Mouse (Mus musculus) limb, embryonic 14.5 days (tissue): ENCODE measurements around the gene I830077J02Rik. TPM values are rescaled to one million over a fixed set of nuclear protein-coding genes. Genes with fewer than 3 reads are reported as not detected.

Experiments
- ATAC-seq: fragments of 200-750 bp; cut with Nextera tagmentation; 2 replicates; pipeline ENCODE4 v1.8.0; 2017; ENCODE audit warnings: low read depth, moderate number of reproducible peaks, moderate TSS enrichment; ENCODE audit not compliant: low FRiP score
- DNase-seq: peaks from one replicate; pipeline ENCODE4 v3.0.0-alpha.2; 2015; ENCODE audit warnings: low spot score
- H3K27ac ChIP-seq: fragments of 300-500 bp; sonication (generic); replicated peaks from 2 replicates; pipeline ENCODE4 v1.5.1; 2014; ENCODE audit warnings: low read depth, mild to moderate bottlenecking, low read length, moderate library complexity, mixed read lengths
- H3K27me3 ChIP-seq: fragments of 300-500 bp; sonication (generic); 2 replicates; pipeline ENCODE4 v1.6.1; 2014; ENCODE audit warnings: low read length, mixed read lengths; ENCODE audit not compliant: control insufficient read depth, insufficient read depth
- H3K36me3 ChIP-seq: fragments of 300-500 bp; sonication (generic); 2 replicates; pipeline ENCODE4 v1.6.1; 2014; ENCODE audit warnings: mild to moderate bottlenecking, low read length, moderate library complexity, mixed read lengths; ENCODE audit not compliant: control insufficient read depth, insufficient read depth
- H3K4me1 ChIP-seq: fragments of 300-500 bp; sonication (generic); 2 replicates; pipeline ENCODE4 v1.6.1; 2014; ENCODE audit warnings: antibody characterized with exemption, low read length, mixed read lengths; ENCODE audit not compliant: control insufficient read depth, insufficient read depth
- H3K4me2 ChIP-seq: fragments of 300-500 bp; sonication (generic); replicated peaks from 2 replicates; pipeline ENCODE4 v1.6.1; 2014; ENCODE audit warnings: low read depth, mild to moderate bottlenecking, low read length, moderate library complexity; ENCODE audit not compliant: severe bottlenecking
- H3K4me3 ChIP-seq: fragments of 300-500 bp; sonication (generic); replicated peaks from 2 replicates; pipeline ENCODE4 v1.5.1; 2014; ENCODE audit warnings: low read length
- H3K9ac ChIP-seq: fragments of 300-500 bp; sonication (generic); 2 replicates; pipeline ENCODE4 v1.6.1; 2014; ENCODE audit warnings: mild to moderate bottlenecking, low read depth, low read length, moderate library complexity; ENCODE audit not compliant: severe bottlenecking
- H3K9me3 ChIP-seq: fragments of 300-500 bp; sonication (generic); 2 replicates; pipeline ENCODE4 v1.6.1; 2016; ENCODE audit warnings: low read length; ENCODE audit not compliant: control insufficient read depth
- POLR2A ChIP-seq: fragments of 200-500 bp; IDR thresholded peaks from 2 replicates; pipeline ENCODE4 v1.8.0; 2012; ENCODE audit warnings: inconsistent platforms, mild to moderate bottlenecking, moderate library complexity, borderline replicate concordance; ENCODE audit not compliant: insufficient read depth, insufficient read length; ENCODE audit errors: extremely low read depth
- WGBS: fragments of 180-500 bp; shearing (Covaris S2); extraction: QIAGEN DNeasy Blood & Tissue Kit; methylation state at CpG from one replicate; pipeline ENCODE4 v1.1.7; 2014; 5-methylcytosine and 5-hydroxymethylcytosine counted together
- polyA plus RNA-seq, 2 experiments: library from polyadenylated mRNA; depleted of rRNA in 1 of 2; stranded (reverse) in 1 of 2; unstranded in 1 of 2; fragments of >200 nt; fragmentation: Nextera tagmentation in 1 of 2; extraction: Ambion mirVana in 1 of 2; gene quantifications; 2 replicates each; pipeline versions ENCODE4 v1.2.1 to v1.2.3; 2012 to 2014

Gene I830077J02Rik
- polyA plus RNA-seq, 2 experiments: 0.66 to 0.69 TPM

DNA sequence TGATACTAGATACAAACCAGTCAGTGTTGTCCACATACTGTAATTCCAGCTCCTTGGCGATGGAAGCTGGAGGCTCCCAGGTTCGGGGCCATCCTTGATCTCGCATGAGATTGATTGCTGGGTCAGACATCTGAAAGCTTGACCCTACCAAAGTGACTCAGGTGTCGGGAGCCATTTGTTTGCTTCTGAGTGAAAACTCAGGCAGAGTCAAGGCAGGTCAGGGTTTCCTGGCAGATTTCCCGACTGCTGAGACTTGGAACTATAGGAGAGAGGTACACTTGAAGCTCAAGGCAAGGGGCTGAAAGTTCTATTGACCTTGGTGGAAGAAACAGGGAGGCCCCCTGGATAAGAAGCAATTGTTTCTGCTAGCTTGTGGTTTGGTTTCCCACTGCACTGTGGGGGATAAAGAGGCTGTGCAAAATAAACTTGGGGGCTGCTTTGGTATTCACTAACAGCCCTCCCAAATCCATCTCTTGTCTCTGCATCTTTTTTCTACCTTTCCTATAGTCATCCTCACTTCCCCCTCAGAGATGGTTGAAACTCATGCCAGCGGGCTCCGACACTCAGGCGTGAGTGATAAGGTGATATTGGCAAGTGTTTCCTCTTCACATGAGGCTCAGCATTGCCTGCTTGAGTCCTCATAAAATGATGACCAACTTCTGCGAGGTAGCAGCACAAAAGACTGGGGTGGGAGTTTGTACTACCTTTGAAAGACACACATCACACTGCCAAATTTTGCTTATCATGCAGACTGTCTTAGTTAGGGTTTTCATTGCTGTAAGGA, 20.2 kb downstream of the I830077J02Rik start:
- no peak overlapping the region for H3K9ac ChIP-seq
- no peaks in the 10 kb centered on the region for H3K36me3 ChIP-seq
- DNase-seq (no peak), ATAC-seq (no peak)
- H3K4me1 ChIP-seq: no peaks in the 10 kb centered on the region
- H3K9me3 ChIP-seq: no peaks in the 10 kb centered on the region
- no peak for TF ChIP-seq POLR2A
- H3K4me3 ChIP-seq: no peak overlapping the region
- no peaks in the 10 kb centered on the region for H3K27me3 ChIP-seq
- 66% methylated on average over 9 of the region's 9 CpGs for WGBS
- no peak overlapping the region for H3K4me2 ChIP-seq
- H3K27ac ChIP-seq: no peak overlapping the region

DNA sequence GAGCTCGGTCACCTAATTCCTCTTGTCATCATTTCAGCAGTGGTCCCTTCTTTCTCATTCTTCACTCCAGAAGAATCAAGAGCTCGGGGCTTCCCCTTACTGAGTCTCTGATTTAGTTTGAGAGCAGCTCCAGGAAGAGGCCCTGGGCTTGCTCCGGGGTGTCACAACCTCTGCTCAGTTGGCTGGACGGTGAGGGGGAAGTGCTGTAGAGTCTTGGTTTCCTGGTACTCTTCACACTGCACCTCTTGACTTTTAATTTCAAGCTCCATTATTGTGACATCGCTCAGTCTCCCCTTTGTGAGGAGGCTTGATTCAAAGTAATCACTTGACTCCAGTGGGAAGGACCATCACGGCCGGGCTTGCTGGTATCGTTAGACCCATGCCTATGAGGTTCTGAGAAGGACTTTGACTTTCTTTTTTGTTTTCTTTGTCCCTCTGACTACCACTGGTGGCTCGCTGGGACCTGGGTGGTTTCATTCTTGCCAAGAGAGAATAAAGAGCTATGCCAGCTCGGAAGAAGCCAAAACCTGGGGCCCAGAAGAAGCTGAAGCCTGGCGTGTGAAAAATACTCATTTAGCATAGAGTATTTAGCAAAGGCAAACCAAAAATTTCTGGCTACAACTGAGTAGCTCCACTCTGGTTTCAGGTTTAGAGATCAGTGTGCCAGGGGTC, 21.8 kb downstream of the I830077J02Rik start:
- ATAC-seq: no peak

DNA sequence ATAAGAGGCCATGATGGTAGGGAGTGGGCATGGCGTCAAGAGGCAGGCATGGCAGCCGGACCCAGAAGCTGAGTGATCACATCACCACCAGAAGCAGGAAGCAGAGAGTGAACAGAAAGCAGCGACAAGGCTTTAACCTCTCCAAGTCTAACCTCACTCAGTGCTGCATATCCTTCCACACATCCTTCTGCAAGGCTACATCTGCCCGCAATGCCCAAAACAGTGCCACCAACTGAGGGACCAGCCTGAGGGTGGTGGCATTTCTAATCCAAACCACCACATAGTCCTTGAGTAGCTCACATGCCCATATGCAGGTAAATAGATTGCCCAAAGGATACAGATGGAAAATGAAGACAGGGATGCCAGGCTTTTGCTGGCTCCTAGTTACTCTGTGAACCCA, 23.5 kb downstream of the I830077J02Rik start:
- ATAC-seq: no peak
- no peak overlapping the region for H3K9ac ChIP-seq
- no peak for DNase-seq

More for the DNA sequence above, 21.8 kb downstream of the I830077J02Rik start:
- H3K4me1 ChIP-seq: no peaks in the 10 kb centered on the region
- DNase-seq: no peak
- H3K36me3 ChIP-seq: no peaks in the 10 kb centered on the region
- no peak overlapping the region for H3K9ac ChIP-seq
- no peaks in the 10 kb centered on the region for H3K27me3 ChIP-seq
- H3K4me2 ChIP-seq: no peak overlapping the region
- TF ChIP-seq POLR2A: no peak
- H3K27ac ChIP-seq: no peak overlapping the region
- H3K9me3 ChIP-seq: no peaks in the 10 kb centered on the region
- WGBS: 82% methylated on average over 11 of the region's 11 CpGs
- no peak overlapping the region for H3K4me3 ChIP-seq

DNA sequence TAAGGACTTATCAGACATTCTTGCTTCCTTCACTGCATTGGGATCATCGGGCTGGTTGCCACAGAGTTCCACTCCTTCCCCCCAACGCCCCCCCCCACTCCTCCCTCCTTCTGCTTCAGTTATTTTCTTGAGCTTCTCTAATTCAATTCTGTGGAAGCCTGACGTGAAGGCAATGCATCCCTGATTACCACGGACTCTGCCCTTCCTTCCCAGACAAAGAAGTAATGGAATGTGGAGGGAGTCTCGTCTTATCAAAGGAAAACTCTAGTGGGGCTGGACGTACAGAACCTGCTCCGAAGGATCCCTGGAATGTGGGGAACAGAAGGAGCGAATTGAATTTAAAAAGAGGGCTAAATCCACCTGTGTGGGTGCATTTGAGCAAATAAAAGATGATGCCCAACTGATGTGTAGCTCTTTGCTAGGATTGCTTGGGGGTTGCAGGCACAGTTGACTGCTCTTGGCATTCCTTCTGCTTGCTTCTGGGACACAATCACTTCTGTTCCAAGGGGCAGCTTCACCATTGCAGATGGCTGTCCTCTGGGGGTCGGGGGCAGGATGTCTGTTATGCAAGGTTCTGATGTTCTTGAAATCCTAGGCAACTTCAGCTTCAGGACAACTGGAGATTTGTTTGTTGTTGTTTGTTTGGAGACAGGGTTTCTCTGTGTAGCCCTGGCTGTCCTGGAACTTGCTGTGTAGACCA, 24.4 kb downstream of the I830077J02Rik start:
- WGBS: 67% methylated on average over 9 of the region's 9 CpGs
- Histone ChIP-seq H3K36me3 (no peaks in the 10 kb centered on the region), H3K4me2 (no peak overlapping the region), H3K27ac (no peak overlapping the region), H3K27me3 (no peaks in the 10 kb centered on the region), H3K9me3 (no peaks in the 10 kb centered on the region), H3K9ac (no peak overlapping the region), H3K4me3 (no peak overlapping the region), H3K4me1 (no peaks in the 10 kb centered on the region)
- no peak for TF ChIP-seq POLR2A
- DNase-seq (no peak), ATAC-seq (no peak)

More for the DNA sequence above, 23.5 kb downstream of the I830077J02Rik start:
- no peak overlapping the region for H3K4me2 ChIP-seq
- H3K4me1 ChIP-seq: no peaks in the 10 kb centered on the region
- no peaks in the 10 kb centered on the region for H3K27me3 ChIP-seq
- no peaks in the 10 kb centered on the region for H3K9me3 ChIP-seq
- WGBS: 83% methylated on average over 4 of the region's 4 CpGs
- no peak for TF ChIP-seq POLR2A
- no peaks in the 10 kb centered on the region for H3K36me3 ChIP-seq
- H3K27ac ChIP-seq: no peak overlapping the region
- no peak overlapping the region for H3K4me3 ChIP-seq

DNA sequence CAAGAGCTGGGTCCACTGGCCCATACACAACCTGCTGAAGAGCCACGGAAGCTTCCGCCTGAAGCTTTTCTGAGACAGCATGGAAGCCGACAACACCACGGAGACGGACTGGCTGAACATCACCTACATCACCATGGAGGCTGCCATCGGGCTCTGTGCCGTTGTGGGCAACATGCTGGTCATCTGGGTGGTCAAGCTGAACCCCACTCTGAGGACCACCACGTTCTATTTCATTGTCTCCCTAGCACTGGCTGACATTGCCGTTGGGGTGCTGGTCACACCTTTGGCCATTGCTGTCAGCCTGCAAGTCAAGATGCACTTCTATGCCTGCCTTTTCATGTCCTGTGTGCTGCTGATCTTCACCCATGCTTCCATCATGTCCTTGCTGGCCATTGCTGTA, 27.7 kb downstream of the I830077J02Rik start:
- no peak for DNase-seq
- no peak overlapping the region for H3K27ac ChIP-seq
- no peaks in the 10 kb centered on the region for H3K4me1 ChIP-seq
- WGBS: 92% methylated on average over 9 of the region's 9 CpGs
- H3K4me2 ChIP-seq: no peak overlapping the region
- no peak overlapping the region for H3K4me3 ChIP-seq
- no peaks in the 10 kb centered on the region for H3K36me3 ChIP-seq
- no peaks in the 10 kb centered on the region for H3K27me3 ChIP-seq
- ATAC-seq: no peak
- no peak for TF ChIP-seq POLR2A
- no peaks in the 10 kb centered on the region for H3K9me3 ChIP-seq
- H3K9ac ChIP-seq: no peak overlapping the region
